Mouse (Mus musculus) spleen, postnatal 14 days (tissue): ENCODE measurements around the gene Gm17783.
"Not testable (repeated sequence)": the region's sequence is repeated elsewhere in the genome, so short reads cannot be mapped to it uniquely, and the experiment has no call there.

Experiments
- DNase-seq, 2 experiments: peaks; one replicate each; pipeline ENCODE4 v3.0.0; 2021 to 2022; ENCODE audit warnings: low spot score in 2 of 2

The Gm17783 gene

GRCm38 (mm10) chr16:45531950-45532349 lies at the start of gene Gm17783:
Gene Gm17783, minus strand, starts transcription at chr16:45532050.
- no peak for DNase-seq

- no peak for DNase-seq
These were observed 48.0 kb upstream of the Gm17783 start for GRCm38 (mm10) chr16:45579883-45580282.

- DNase-seq, result no peak
These were observed 40.5 kb upstream of the Gm17783 start for GRCm38 (mm10) chr16:45572307-45572706.

- DNase-seq, result no peak
These were observed 29.9 kb upstream of the Gm17783 start for GRCm38 (mm10) chr16:45561747-45562146.

GRCm38 (mm10) chr16:45551579-45551978 lies 19.7 kb upstream of the Gm17783 start:
- no peak for DNase-seq

- DNase-seq, result no peak
These were observed 16.1 kb upstream of the Gm17783 start for GRCm38 (mm10) chr16:45547982-45548381.

- no peak for DNase-seq
These were observed 12.5 kb upstream of the Gm17783 start for GRCm38 (mm10) chr16:45544341-45544740.

GRCm38 (mm10) chr16:45542108-45542507 lies 10.3 kb upstream of the Gm17783 start:
- no peak for DNase-seq

GRCm38 (mm10) chr16:45538342-45538741 lies 6.5 kb upstream of the Gm17783 start:
- DNase-seq, result not testable (repeated sequence)

GRCm38 (mm10) chr16:45535009-45535408 lies 3.2 kb upstream of the Gm17783 start, which contains the start of gene Slc9c1:
Gene Slc9c1, plus strand, starts transcription at chr16:45535309.
- no peak for DNase-seq

- no peak for DNase-seq
These were observed 6.3 kb downstream of the Gm17783 start for GRCm38 (mm10) chr16:45525551-45525950.

GRCm38 (mm10) chr16:45495326-45495725 lies 36.5 kb downstream of the Gm17783 start:
- DNase-seq, result no peak

- no peak for DNase-seq
These were observed 38.9 kb downstream of the Gm17783 start, which contains the start of gene Gm609 for GRCm38 (mm10) chr16:45492927-45493326. Gene Gm609, minus strand, starts transcription at chr16:45492969.

- DNase-seq, result no peak
These were observed 54.9 kb downstream of the Gm17783 start for GRCm38 (mm10) chr16:45476991-45477390.

- DNase-seq, result not testable (repeated sequence)
These were observed 60.0 kb downstream of the Gm17783 start for GRCm38 (mm10) chr16:45471836-45472235.
